Mouse (Mus musculus): ENCODE measurements around the gene Gabrd.

Gabrd gene

DNA sequence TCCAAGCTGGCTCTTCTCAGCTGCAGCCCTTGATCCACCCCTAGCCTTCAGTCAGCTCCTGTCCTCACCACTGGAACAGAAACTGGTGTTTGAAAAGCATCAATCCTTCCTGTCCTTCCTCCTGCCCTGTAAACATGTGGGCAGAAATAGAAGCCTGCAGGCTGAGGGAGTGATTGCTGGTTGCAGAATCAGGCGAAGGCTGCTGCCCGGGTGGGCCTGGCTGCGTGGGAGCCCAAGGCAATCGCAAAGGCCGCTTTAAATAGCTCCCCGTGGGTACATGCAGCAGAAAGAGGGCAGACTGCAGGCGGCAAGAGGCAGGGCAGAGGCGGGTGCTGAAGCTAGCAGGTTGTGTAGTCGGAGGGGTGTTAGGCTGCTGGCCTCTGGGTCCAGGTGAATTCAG is 15.2 kb downstream of the Gabrd start:
- no peak for DNase-seq (ENCODE audit: low read depth, low spot score)

DNA sequence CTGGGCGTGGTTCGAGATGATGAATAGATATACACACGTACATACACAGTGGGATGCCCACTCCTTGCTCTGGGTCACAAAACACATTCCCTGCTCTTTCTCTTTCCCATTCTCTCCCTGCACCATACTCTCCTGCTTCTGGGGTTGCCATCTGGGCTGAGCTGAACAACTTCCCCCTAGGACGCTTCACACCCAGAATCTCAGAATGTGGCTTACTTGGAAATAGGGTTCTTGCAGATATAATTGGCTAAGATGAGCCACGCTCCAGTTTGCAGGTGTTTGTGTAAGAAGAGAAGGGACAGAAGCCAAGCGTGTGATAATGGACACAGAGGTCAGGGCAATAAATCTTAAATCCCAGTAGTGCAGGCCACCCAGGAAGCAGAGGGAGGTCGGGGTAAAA is 15.9 kb downstream of the Gabrd start:
- DNase-seq (ENCODE audit: low read depth, low spot score): no peak

- DNase-seq (ENCODE audit: low read depth, low spot score): no peak
Measured at GRCm38 (mm10) chr4:155371797-155372735, 25.8 kb downstream of the Gabrd start.

- no peak for DNase-seq (ENCODE audit: low read depth, low spot score)
Measured at GRCm38 (mm10) chr4:155370737-155371715, 26.9 kb downstream of the Gabrd start.

DNA sequence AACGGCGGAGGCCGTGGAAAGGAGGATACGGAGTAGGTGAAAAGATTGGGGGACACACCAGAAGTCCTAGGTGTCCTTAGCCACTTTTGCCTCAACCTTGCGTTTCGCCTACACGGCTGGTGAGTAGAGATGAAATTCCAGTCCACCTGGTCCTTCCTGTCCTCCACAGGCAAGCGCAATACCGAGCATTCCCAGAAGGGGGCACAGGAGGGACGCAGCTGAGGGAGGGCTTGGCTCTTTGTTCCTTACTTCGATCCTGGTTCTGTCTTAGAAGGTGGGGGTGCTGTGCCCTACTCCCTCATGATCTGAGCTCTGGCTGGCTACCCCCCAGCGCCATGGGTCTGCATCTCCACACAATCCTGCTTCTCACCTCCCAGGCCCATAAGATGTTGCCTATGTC is 29.2 kb downstream of the Gabrd start:
- DNase-seq (ENCODE audit: low read depth, low spot score): no peak

DNA sequence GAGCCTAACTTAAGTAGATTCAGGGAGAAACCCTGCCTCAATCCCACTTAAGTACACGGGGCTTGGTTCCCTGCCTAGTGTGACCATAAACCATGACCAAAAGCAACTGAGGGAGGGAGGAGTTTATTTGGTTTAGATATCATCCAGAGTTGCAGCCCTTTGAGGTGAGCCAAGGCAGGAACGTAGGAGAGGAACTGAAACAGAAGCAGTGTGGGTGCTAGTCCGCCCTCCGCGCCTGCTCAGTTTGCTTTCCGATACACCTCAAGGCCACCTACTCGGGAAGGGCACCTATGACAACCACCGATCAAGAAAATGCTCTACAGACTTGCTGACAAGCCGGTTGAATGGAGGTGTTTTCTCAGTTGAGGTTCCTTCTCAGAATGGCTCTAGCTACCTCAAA is 30.2 kb downstream of the Gabrd start:
- no peak for DNase-seq (ENCODE audit: low read depth, low spot score)

DNA sequence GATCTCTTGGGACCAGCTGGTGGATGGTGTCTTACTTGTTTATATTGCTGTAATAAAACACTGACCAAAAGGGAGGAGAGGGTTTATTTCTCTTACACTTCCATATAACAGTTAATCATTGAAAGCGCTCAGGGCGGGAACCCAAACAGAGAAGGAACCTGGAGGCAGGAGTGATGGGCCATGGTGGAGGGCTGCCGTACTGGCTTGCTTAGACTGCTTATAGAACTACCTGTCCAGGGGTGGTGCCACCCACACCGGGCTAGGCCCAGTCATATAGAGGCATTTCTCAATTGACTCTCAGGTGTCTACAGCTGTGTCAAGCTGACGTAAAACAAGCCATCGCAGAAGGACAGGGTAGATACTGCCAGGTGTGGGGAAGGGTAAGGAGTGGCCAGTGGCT is 31.1 kb downstream of the Gabrd start:
- no peak for DNase-seq (ENCODE audit: low read depth, low spot score)

GRCm38 (mm10) chr4:155362443-155362842 is 35.5 kb downstream of the Gabrd start:
- no peak for DNase-seq (ENCODE audit: low read depth, low spot score)

DNA sequence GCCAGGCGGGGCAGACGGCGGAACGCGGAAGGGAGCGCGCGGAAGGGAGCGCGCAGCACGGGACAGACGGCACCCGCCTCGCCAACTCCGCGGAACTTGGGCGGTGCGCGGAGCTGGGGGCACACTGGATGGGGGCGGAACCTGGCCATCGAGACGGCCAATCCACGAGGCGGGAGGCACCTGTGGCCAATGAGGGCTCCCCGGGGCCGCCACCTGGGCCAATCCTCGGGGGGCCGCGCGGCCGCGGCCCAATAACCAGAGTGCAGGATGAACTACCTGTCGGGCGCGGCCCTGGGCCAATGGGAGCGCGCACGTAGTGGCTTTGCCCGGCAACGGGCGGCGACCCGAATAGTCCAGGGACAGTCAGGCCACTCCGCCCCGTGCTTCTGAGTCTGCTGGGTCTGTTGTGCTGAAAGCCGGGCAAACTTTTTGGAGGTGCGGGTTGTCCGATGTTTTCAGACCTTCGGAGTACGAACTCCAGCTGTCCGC is 36.6 kb downstream of the Gabrd start, which contains the start of gene Prkcz:
Gene Prkcz, minus strand, starts transcription at position 59 of the 489 bp plus-strand sequence.
- no peak for DNase-seq (ENCODE audit: low read depth, low spot score)

DNA sequence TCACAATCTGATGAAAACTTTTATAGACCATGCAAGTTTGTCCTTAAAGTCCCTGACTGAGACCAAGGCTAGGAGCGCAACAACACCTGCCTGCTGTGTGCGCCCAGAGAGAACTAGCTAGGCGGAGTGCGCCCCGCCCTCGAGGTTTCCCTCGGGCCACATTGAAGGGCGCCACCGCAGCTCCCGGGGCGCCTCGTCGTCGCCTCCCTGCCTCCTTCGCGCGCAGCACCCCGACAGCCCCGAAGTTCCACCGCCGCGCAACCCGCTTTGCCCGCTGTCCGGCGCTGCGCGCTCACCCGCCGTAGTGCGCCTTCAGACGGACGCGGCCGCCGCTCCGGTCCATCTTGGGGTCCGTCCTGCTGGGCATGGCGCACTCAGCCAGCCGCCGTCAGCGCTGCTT is 37.1 kb downstream of the Gabrd start:
- DNase-seq (ENCODE audit: low read depth, low spot score): no peak

DNA sequence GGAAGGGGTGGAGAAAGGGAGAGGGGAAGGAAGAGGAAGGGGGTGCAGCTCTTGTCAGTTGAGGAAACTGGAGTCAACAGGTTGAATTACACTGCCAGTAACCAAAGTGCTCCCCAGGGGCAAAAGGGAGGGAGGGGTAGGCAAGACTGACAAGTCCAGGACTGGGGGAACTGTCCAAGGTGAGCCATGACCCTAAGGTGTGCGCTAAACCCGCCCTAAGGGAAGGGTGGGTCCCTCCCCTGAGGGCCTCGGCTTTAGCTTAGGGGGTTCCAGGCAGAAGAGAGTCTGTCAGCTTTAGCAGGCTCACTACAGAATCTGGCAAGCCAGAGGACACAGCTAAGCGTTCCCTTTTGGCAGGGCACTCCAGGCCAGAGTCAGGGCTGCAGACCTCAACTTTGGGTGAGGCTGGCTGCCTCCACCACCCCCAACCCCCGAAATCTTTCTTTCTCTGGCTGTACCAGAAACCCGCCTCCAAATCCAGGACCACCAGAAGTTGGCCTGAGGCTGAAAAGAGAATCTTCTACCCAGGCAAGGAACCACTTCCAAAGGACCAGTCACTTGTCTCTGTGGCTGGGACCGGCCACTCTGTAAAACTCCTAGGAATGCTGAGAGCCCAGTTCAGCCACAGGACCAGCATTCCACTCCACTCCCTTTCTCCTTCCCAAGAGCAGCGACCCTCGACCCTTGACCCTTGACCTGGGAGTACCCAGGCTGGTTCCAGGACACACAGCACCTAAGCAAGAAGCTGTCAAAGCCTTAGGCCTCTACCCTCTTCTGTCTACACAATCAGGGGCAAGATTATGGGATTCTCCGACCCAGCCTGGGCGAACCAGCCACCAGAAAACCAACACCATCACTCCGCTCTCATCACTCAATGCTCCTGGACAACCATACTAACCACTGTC is 38.1 kb downstream of the Gabrd start:
- no peak for DNase-seq (ENCODE audit: low read depth, low spot score)

GRCm38 (mm10) chr4:155357601-155358000 is 40.3 kb downstream of the Gabrd start:
- peak; percentile 9 for DNase-seq (ENCODE audit: low read depth, low spot score)

DNA sequence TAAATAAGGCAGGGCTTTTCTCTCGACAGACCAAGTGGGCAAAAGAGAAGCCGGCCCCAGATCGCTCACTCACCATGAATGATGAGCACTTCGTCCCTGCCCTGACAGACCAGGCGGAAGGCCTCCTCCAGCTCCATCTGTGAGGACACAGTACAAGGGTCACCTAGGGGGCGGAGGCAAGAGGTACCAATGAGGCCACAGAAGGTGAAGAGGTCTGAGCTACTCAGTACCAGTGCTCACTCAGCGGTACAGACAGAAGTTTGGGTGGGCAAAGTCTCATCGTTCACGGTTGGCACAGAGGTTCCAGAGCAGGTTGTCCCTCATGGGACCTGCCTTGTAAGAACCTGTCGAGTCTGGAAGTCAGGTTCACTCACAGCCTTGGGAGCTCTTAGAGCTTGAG is 41.6 kb downstream of the Gabrd start:
- no peak for DNase-seq (ENCODE audit: low read depth, low spot score)

- DNase-seq (ENCODE audit: low read depth, low spot score): no peak
Measured at GRCm38 (mm10) chr4:155354546-155354945, 43.4 kb downstream of the Gabrd start.

- DNase-seq (ENCODE audit: low read depth, low spot score): no peak
Measured at GRCm38 (mm10) chr4:155354035-155354434, 43.9 kb downstream of the Gabrd start.

- DNase-seq (ENCODE audit: low read depth, low spot score): no peak
Measured at GRCm38 (mm10) chr4:155352581-155352980, 45.3 kb downstream of the Gabrd start.

GRCm38 (mm10) chr4:155346350-155346749 is 51.6 kb downstream of the Gabrd start:
- no peak for DNase-seq (ENCODE audit: low read depth, low spot score)

GRCm38 (mm10) chr4:155345608-155345953 is 52.3 kb downstream of the Gabrd start:
- DNase-seq (ENCODE audit: low read depth, low spot score): no peak

- DNase-seq (ENCODE audit: low read depth, low spot score): no peak
Measured at GRCm38 (mm10) chr4:155344716-155345607, 53.0 kb downstream of the Gabrd start.

DNA sequence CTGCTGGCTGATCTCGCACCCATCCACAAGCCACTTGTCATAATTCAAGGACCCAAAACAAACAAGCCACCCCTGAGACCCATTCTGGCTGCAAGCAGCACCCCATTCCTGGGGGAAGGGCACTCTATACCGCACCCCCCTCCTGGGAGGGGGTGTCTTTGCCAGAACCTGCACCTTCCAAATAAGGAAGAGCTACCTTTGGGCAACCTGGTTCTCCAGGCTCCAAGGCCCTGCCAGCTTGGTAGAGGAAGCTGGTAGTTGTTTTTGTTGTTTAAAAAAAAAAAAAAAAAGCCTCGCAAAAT is 53.7 kb downstream of the Gabrd start:
- DNase-seq (ENCODE audit: low read depth, low spot score): no peak
